Mouse (Mus musculus): ENCODE measurements around the gene Noct. TPM values are rescaled to one million over a fixed set of nuclear protein-coding genes. Genes with fewer than 3 reads are reported as not detected.
A peak's percentile ranks its signal among the peaks of the same experiment; 100 is the strongest.

The Noct gene
- polyA plus RNA-seq, 1 experiment from 2014 or later, result 10.0 TPM

- H3K4me2 ChIP-seq (ENCODE audit: low read depth, low read length), result no peak overlapping the region
- ATAC-seq (ENCODE audit: low read depth), result no peak
Observed at GRCm38 (mm10) chr3:51185406-51185805, 38.8 kb upstream of the Noct start.

GRCm38 (mm10) chr3:51194075-51194474, 30.2 kb upstream of the Noct start:
- WGBS, result 64% methylated on average over 6 of the region's 6 CpGs

More at GRCm38 (mm10) chr3:51185406-51185805, 38.8 kb upstream of the Noct start:
- Histone ChIP-seq H3K4me1 (ENCODE audit: control insufficient read depth, insufficient read depth, low read length) (no peaks in the 10 kb centered on the region), H3K4me3 (ENCODE audit: low read depth, low read length) (no peak overlapping the region), H3K27me3 (replicated peaks; ENCODE audit: control insufficient read depth, insufficient read depth, low read length) (no peaks in the 10 kb centered on the region), H3K9me3 (ENCODE audit: control insufficient read depth, low read length) (no peaks in the 10 kb centered on the region), H3K36me3 (ENCODE audit: control insufficient read depth, insufficient read depth, low read length) (no peaks in the 10 kb centered on the region), H3K9ac (ENCODE audit: low read depth, low read length) (no peak overlapping the region), H3K27ac (replicated peaks; ENCODE audit: low read depth, low read length) (no peak overlapping the region)
- 83% methylated on average over 7 of the region's 7 CpGs for WGBS
- no peak for DNase-seq (ENCODE audit: low spot score)

GRCm38 (mm10) chr3:51195321-51195720, 28.9 kb upstream of the Noct start:
- 37% methylated on average over 8 of the region's 8 CpGs for WGBS
- Histone ChIP-seq H3K9ac (ENCODE audit: low read depth, low read length) (no peak overlapping the region), H3K4me3 (ENCODE audit: low read depth, low read length) (peak overlapping the region; percentile 9; the same call in 1 of the 2 replicates), H3K9me3 (ENCODE audit: control insufficient read depth, low read length) (no peaks in the 10 kb centered on the region), H3K4me1 (ENCODE audit: control insufficient read depth, insufficient read depth, low read length) (peaks cover 10% of the 10 kb centered on the region; the same call in 1 of the 2 replicates), H3K27ac (replicated peaks; ENCODE audit: low read depth, low read length) (no peak overlapping the region; the same call in 1 of the 2 replicates), H3K27me3 (replicated peaks; ENCODE audit: control insufficient read depth, insufficient read depth, low read length) (no peaks in the 10 kb centered on the region), H3K36me3 (ENCODE audit: control insufficient read depth, insufficient read depth, low read length) (no peaks in the 10 kb centered on the region), H3K4me2 (ENCODE audit: low read depth, low read length) (peak overlapping the region; percentile 21)
- peak; percentile 66 for ATAC-seq (ENCODE audit: low read depth)
- peak; percentile 78 for DNase-seq (ENCODE audit: low spot score)

More at GRCm38 (mm10) chr3:51194075-51194474, 30.2 kb upstream of the Noct start:
- H3K9me3 ChIP-seq (ENCODE audit: control insufficient read depth, low read length), result no peaks in the 10 kb centered on the region
- H3K36me3 ChIP-seq (ENCODE audit: control insufficient read depth, insufficient read depth, low read length), result no peaks in the 10 kb centered on the region
- ATAC-seq (ENCODE audit: low read depth) (no peak), DNase-seq (ENCODE audit: low spot score) (peak; percentile 65)
- H3K9ac ChIP-seq (ENCODE audit: low read depth, low read length), result no peak overlapping the region
- H3K4me3 ChIP-seq (ENCODE audit: low read depth, low read length), result no peak overlapping the region
- no peak overlapping the region for H3K4me2 ChIP-seq (ENCODE audit: low read depth, low read length)
- H3K4me1 ChIP-seq (ENCODE audit: control insufficient read depth, insufficient read depth, low read length), result peaks cover 10% of the 10 kb centered on the region; the same call in 1 of the 2 replicates
- H3K27me3 ChIP-seq (replicated peaks; ENCODE audit: control insufficient read depth, insufficient read depth, low read length), result no peaks in the 10 kb centered on the region
- no peak overlapping the region for H3K27ac ChIP-seq (replicated peaks; ENCODE audit: low read depth, low read length)

GRCm38 (mm10) chr3:51195736-51196135, 28.5 kb upstream of the Noct start:
- ATAC-seq (ENCODE audit: low read depth), result peak; percentile 32; the same call in 1 of the 2 replicates
- Histone ChIP-seq H3K4me3 (ENCODE audit: low read depth, low read length) (peak overlapping the region; percentile 9; the same call in 1 of the 2 replicates), H3K9me3 (ENCODE audit: control insufficient read depth, low read length) (no peaks in the 10 kb centered on the region), H3K9ac (ENCODE audit: low read depth, low read length) (no peak overlapping the region), H3K27me3 (replicated peaks; ENCODE audit: control insufficient read depth, insufficient read depth, low read length) (no peaks in the 10 kb centered on the region), H3K27ac (replicated peaks; ENCODE audit: low read depth, low read length) (no peak overlapping the region; the same call in 1 of the 2 replicates), H3K4me2 (ENCODE audit: low read depth, low read length) (peak overlapping the region; percentile 21), H3K4me1 (ENCODE audit: control insufficient read depth, insufficient read depth, low read length) (peaks cover 10% of the 10 kb centered on the region; the same call in 1 of the 2 replicates), H3K36me3 (ENCODE audit: control insufficient read depth, insufficient read depth, low read length) (no peaks in the 10 kb centered on the region)
- peak; percentile 31 for DNase-seq (ENCODE audit: low spot score)
- WGBS, result 47% methylated on average over 8 of the region's 8 CpGs

- DNase-seq (ENCODE audit: low spot score) (no peak), ATAC-seq (ENCODE audit: low read depth) (no peak)
- Histone ChIP-seq H3K4me2 (ENCODE audit: low read depth, low read length) (no peak overlapping the region), H3K4me3 (ENCODE audit: low read depth, low read length) (no peak overlapping the region), H3K9me3 (ENCODE audit: control insufficient read depth, low read length) (no peaks in the 10 kb centered on the region), H3K27me3 (replicated peaks; ENCODE audit: control insufficient read depth, insufficient read depth, low read length) (no peaks in the 10 kb centered on the region), H3K27ac (replicated peaks; ENCODE audit: low read depth, low read length) (peak overlapping the region; percentile 45; the same call in 1 of the 2 replicates), H3K9ac (ENCODE audit: low read depth, low read length) (no peak overlapping the region), H3K4me1 (ENCODE audit: control insufficient read depth, insufficient read depth, low read length) (peaks cover 10% of the 10 kb centered on the region; the same call in 1 of the 2 replicates), H3K36me3 (ENCODE audit: control insufficient read depth, insufficient read depth, low read length) (no peaks in the 10 kb centered on the region)
- WGBS, result 68% methylated on average over 3 of the region's 3 CpGs
Observed at GRCm38 (mm10) chr3:51196724-51197111, 27.5 kb upstream of the Noct start.

GRCm38 (mm10) chr3:51197112-51197731, 27.0 kb upstream of the Noct start:
- Histone ChIP-seq H3K9me3 (ENCODE audit: control insufficient read depth, low read length) (no peaks in the 10 kb centered on the region), H3K4me2 (ENCODE audit: low read depth, low read length) (no peak overlapping the region; the same call in 1 of the 2 replicates), H3K27me3 (replicated peaks; ENCODE audit: control insufficient read depth, insufficient read depth, low read length) (no peaks in the 10 kb centered on the region), H3K9ac (ENCODE audit: low read depth, low read length) (no peak overlapping the region), H3K27ac (replicated peaks; ENCODE audit: low read depth, low read length) (peak overlapping the region; percentile 45), H3K36me3 (ENCODE audit: control insufficient read depth, insufficient read depth, low read length) (no peaks in the 10 kb centered on the region), H3K4me3 (ENCODE audit: low read depth, low read length) (no peak overlapping the region), H3K4me1 (ENCODE audit: control insufficient read depth, insufficient read depth, low read length) (peaks cover 10% of the 10 kb centered on the region; the same call in 1 of the 2 replicates)
- ATAC-seq (ENCODE audit: low read depth), result peak; percentile 51; the same call in 1 of the 2 replicates
- peak; percentile 69 for DNase-seq (ENCODE audit: low spot score)
- WGBS, result 38% methylated on average over 9 of the region's 9 CpGs

GRCm38 (mm10) chr3:51198291-51198690, 26.0 kb upstream of the Noct start:
- Histone ChIP-seq H3K36me3 (ENCODE audit: control insufficient read depth, insufficient read depth, low read length) (no peaks in the 10 kb centered on the region), H3K9ac (ENCODE audit: low read depth, low read length) (no peak overlapping the region), H3K4me3 (ENCODE audit: low read depth, low read length) (no peak overlapping the region), H3K4me1 (ENCODE audit: control insufficient read depth, insufficient read depth, low read length) (peaks cover 10% of the 10 kb centered on the region; the same call in 1 of the 2 replicates), H3K27me3 (replicated peaks; ENCODE audit: control insufficient read depth, insufficient read depth, low read length) (no peaks in the 10 kb centered on the region), H3K4me2 (ENCODE audit: low read depth, low read length) (no peak overlapping the region), H3K9me3 (ENCODE audit: control insufficient read depth, low read length) (no peaks in the 10 kb centered on the region), H3K27ac (replicated peaks; ENCODE audit: low read depth, low read length) (no peak overlapping the region)
- WGBS, result 65% methylated on average over 1 of the region's 1 CpGs
- ATAC-seq (ENCODE audit: low read depth) (no peak), DNase-seq (ENCODE audit: low spot score) (no peak)

- Histone ChIP-seq H3K9ac (ENCODE audit: low read depth, low read length) (no peak overlapping the region), H3K27ac (replicated peaks; ENCODE audit: low read depth, low read length) (no peak overlapping the region), H3K9me3 (ENCODE audit: control insufficient read depth, low read length) (no peaks in the 10 kb centered on the region), H3K4me2 (ENCODE audit: low read depth, low read length) (no peak overlapping the region), H3K4me3 (ENCODE audit: low read depth, low read length) (no peak overlapping the region), H3K27me3 (replicated peaks; ENCODE audit: control insufficient read depth, insufficient read depth, low read length) (no peaks in the 10 kb centered on the region), H3K4me1 (ENCODE audit: control insufficient read depth, insufficient read depth, low read length) (peaks cover 10% of the 10 kb centered on the region; the same call in 1 of the 2 replicates), H3K36me3 (ENCODE audit: control insufficient read depth, insufficient read depth, low read length) (no peaks in the 10 kb centered on the region)
- WGBS, result 73% methylated on average over 6 of the region's 6 CpGs
- DNase-seq (ENCODE audit: low spot score) (no peak), ATAC-seq (ENCODE audit: low read depth) (no peak)
Observed at GRCm38 (mm10) chr3:51199130-51199529, 25.1 kb upstream of the Noct start.
